Mouse (Mus musculus) intestine, embryonic 14.5 days (tissue): ENCODE data around the gene Ubash3a. TPM values are rescaled to one million over a fixed set of nuclear protein-coding genes. Genes with fewer than 3 reads are reported as not detected.

Experiments
- ATAC-seq: fragments of 200-750 bp; cut with Nextera tagmentation; replicated peaks from 2 replicates; pipeline ENCODE4 v1.8.0; 2017; ENCODE audit warnings: low read depth, moderate number of reproducible peaks, moderate TSS enrichment, moderate library complexity; ENCODE audit not compliant: low FRiP score, low TSS enrichment
- DNase-seq: peaks from one replicate; pipeline ENCODE4 v3.0.0-alpha.2; 2018; ENCODE audit warnings: low spot score
- H3K27ac ChIP-seq: fragments of 300-500 bp; sonication (generic); 2 replicates; pipeline ENCODE4 v1.5.1; 2014; ENCODE audit warnings: low read depth, mild to moderate bottlenecking, control low read depth
- H3K27me3 ChIP-seq: fragments of 300-500 bp; sonication (generic); replicated peaks from 2 replicates; pipeline ENCODE4 v1.6.1; 2014; ENCODE audit warnings: low read length, control low read depth; ENCODE audit not compliant: control insufficient read depth, insufficient read depth
- H3K36me3 ChIP-seq: fragments of 300-500 bp; sonication (generic); 2 replicates; pipeline ENCODE4 v1.6.1; 2014; ENCODE audit warnings: low read length, control low read depth; ENCODE audit not compliant: control insufficient read depth, insufficient read depth
- H3K4me1 ChIP-seq: fragments of 300-500 bp; sonication (generic); replicated peaks from 2 replicates; pipeline ENCODE4 v1.6.1; 2014; ENCODE audit warnings: low read length, control low read depth, mixed read lengths; ENCODE audit not compliant: control insufficient read depth, insufficient read depth
- H3K4me2 ChIP-seq: fragments of 300-500 bp; sonication (generic); 2 replicates; pipeline ENCODE4 v1.6.1; 2014; ENCODE audit warnings: low read length
- H3K4me3 ChIP-seq: fragments of 300-500 bp; sonication (generic); 2 replicates; pipeline ENCODE4 v1.5.1; 2014; ENCODE audit warnings: low read depth, low read length, control low read depth, mixed read lengths
- H3K9ac ChIP-seq: fragments of 300-500 bp; sonication (generic); 2 replicates; pipeline ENCODE4 v1.6.1; 2014; ENCODE audit warnings: mild to moderate bottlenecking, low read length
- H3K9me3 ChIP-seq: fragments of 300-500 bp; sonication (generic); 2 replicates; pipeline ENCODE4 v1.6.1; 2016; ENCODE audit warnings: low read length, control low read depth; ENCODE audit not compliant: control insufficient read depth
- WGBS: fragments of 180-500 bp; shearing (Covaris S2); extraction: QIAGEN DNeasy Blood & Tissue Kit; methylation state at CpG from one replicate; pipeline ENCODE4 v1.1.7; 2014; 5-methylcytosine and 5-hydroxymethylcytosine counted together
- polyA plus RNA-seq: library from polyadenylated mRNA; unstranded; fragments of >200 nt; fragmentation: Nextera tagmentation; extraction: Ambion mirVana; gene quantifications from 2 replicates; pipeline ENCODE4 v1.2.1, GENCODE M21; 2014

Gene Ubash3a
- polyA plus RNA-seq, 1 experiment from 2014 or later = 0.14 TPM

- H3K36me3 ChIP-seq = no peaks in the 10 kb centered on the region
- peak overlapping the region; percentile 51 for H3K4me3 ChIP-seq
- H3K4me1 ChIP-seq = peaks cover 19% of the 10 kb centered on the region
- H3K27ac ChIP-seq = 0 out of 2 replicates have a peak overlapping the region, but pooled peaks have one; percentile 60
- 28% methylated on average over 25 of the region's 25 CpGs for WGBS
- H3K9me3 ChIP-seq = no peaks in the 10 kb centered on the region
- H3K9ac ChIP-seq = peak overlapping the region; percentile 49; the same call in 1 of the 2 replicates
- DNase-seq (no peak), ATAC-seq (peak; percentile 42)
- peaks cover 14% of the 10 kb centered on the region for H3K27me3 ChIP-seq
- H3K4me2 ChIP-seq = peak overlapping the region; percentile 98
Measured at GRCm38 (mm10) chr17:31295215-31295891, 87.7 kb downstream of the Ubash3a start.

GRCm38 (mm10) chr17:31295892-31296781, 88.5 kb downstream of the Ubash3a start:
- Histone ChIP-seq H3K4me2 (peak overlapping the region; percentile 98), H3K4me1 (peaks cover 19% of the 10 kb centered on the region), H3K9ac (peak overlapping the region; percentile 49), H3K27me3 (peaks cover 14% of the 10 kb centered on the region), H3K4me3 (peak overlapping the region; percentile 51), H3K27ac (peak overlapping the region; percentile 60), H3K9me3 (no peaks in the 10 kb centered on the region), H3K36me3 (no peaks in the 10 kb centered on the region)
- peak; percentile 68 for ATAC-seq
- peak; percentile 85 for DNase-seq
- under 1% methylated on average over 68 of the region's 68 CpGs for WGBS

Other genes with a start within 250 kb of the Ubash3a start
- 5.0 and 5.1 TPM in 2 replicates for gene Abcg1, start 150.2 kb upstream of the Ubash3a start, polyA plus RNA-seq
- 315 and 426 TPM in 2 replicates for gene Tff3, start 78.2 kb upstream of the Ubash3a start, polyA plus RNA-seq
- gene Tff2, start 63.6 kb upstream of the Ubash3a start, polyA plus RNA-seq = 2.0 TPM in 2 replicates
- 12.7 and 17.2 TPM in 2 replicates for gene Tff1, start 42.6 kb upstream of the Ubash3a start, polyA plus RNA-seq
- gene Tmprss3, start 8.9 kb upstream of the Ubash3a start, polyA plus RNA-seq = 0.12 TPM in 2 replicates
- gene Rsph1, start 69.5 kb downstream of the Ubash3a start, polyA plus RNA-seq = 0.80 and 1.2 TPM in 2 replicates
- gene Slc37a1, start 78.9 kb downstream of the Ubash3a start, polyA plus RNA-seq = 14.7 and 14.8 TPM in 2 replicates
- gene Pde9a, start 178.3 kb downstream of the Ubash3a start, polyA plus RNA-seq = 61.0 and 76.0 TPM in 2 replicates